In the genomic region with DNA sequence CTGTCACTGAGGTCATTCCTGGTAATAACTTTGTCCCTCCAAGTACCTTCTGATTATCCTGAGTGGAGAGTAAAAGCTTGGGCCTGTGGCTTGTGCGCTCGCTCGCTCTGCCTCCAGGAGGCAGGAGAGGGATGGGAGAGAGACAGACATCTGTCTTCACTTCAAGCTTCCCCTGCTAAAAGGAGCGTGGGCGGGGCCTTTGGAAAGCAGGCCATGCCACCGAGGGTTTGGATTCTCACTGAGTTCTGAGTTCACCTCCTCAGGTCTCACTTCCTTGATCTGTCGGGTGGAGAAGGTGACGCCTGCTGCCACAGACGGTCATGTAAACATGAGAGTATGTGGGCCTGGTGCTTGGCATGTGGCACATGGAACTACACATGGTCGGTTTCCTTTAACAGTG, we compare ENCODE assay signal across 8 mouse cellular contexts. TPM values are rescaled to one million over a fixed set of nuclear protein-coding genes. Genes with fewer than 3 reads are reported as not detected.
DNase-seq lines count a peak whose midpoint lies in the region; ATAC-seq lines count a peak whose summit lies in the region.

No protein-coding gene starts in this region.

- peak; percentile 51 to 74 for DNase-seq in cerebellum, postnatal 14 days
- no peak for DNase-seq in cerebellum, adult 9-10 months
- peak; percentile 32 for DNase-seq in limb, embryonic 11.5 days (ENCODE audit: low spot score)
- DNase-seq in limb, embryonic 10.5 days (ENCODE audit: low spot score) = no peak
- no peak for DNase-seq in ovary, postnatal 14 days (ENCODE audit: low spot score)
- no peak for DNase-seq in left cerebral cortex, postnatal 36 days (ENCODE audit: low spot score in 2 of 2)

- no peak for ATAC-seq in limb, embryonic 11.5 days (ENCODE audit: insufficient number of reproducible peaks, low FRiP score, low TSS enrichment, low read depth)
- ATAC-seq in heart, embryonic 16.5 days (replicated peaks; ENCODE audit: extremely low read depth, insufficient read depth, low FRiP score) = no peak
- peak; percentile 61 for ATAC-seq in megakaryocyte-erythroid progenitor cell, adult 5-6 weeks (replicated peaks; ENCODE audit: low FRiP score, low TSS enrichment, poor library complexity, severe bottlenecking)

- H3K4me3 ChIP-seq in limb, embryonic 11.5 days (ENCODE audit: low read depth, low read length) = no peak overlapping the region
- no peak overlapping the region for H3K4me3 ChIP-seq in limb, embryonic 10.5 days
- no peak overlapping the region for H3K4me3 ChIP-seq in heart, embryonic 16.5 days (ENCODE audit: low read length)

- H3K27ac ChIP-seq in limb, embryonic 11.5 days (replicated peaks; ENCODE audit: low read depth, low read length) = no peak overlapping the region
- H3K27ac ChIP-seq in limb, embryonic 10.5 days = no peak overlapping the region
- H3K27ac ChIP-seq in heart, embryonic 16.5 days (ENCODE audit: low read length) = peak overlapping the region; percentile 54

- H3K9me3 ChIP-seq in limb, embryonic 11.5 days (ENCODE audit: control insufficient read depth, low read length) = no peaks in the 10 kb centered on the region
- no peaks in the 10 kb centered on the region for H3K9me3 ChIP-seq in limb, embryonic 10.5 days (replicated peaks)
- no peaks in the 10 kb centered on the region for H3K9me3 ChIP-seq in heart, embryonic 16.5 days (replicated peaks; ENCODE audit: control insufficient read depth, low read length)

- no peaks in the 10 kb centered on the region for H3K27me3 ChIP-seq in limb, embryonic 11.5 days (ENCODE audit: control insufficient read depth, insufficient read depth, low read length)
- H3K27me3 ChIP-seq in limb, embryonic 10.5 days (ENCODE audit: low read depth, poor library complexity, severe bottlenecking) = no peaks in the 10 kb centered on the region
- no peaks in the 10 kb centered on the region for H3K27me3 ChIP-seq in heart, embryonic 16.5 days (ENCODE audit: control insufficient read depth, insufficient read depth, low read length)

- WGBS in limb, embryonic 11.5 days = 65% methylated on average over 10 of the region's 10 CpGs
- whole genome bisulfite sequencing in limb, embryonic 10.5 days = 69% methylated on average over 10 of the region's 10 CpGs
- WGBS in heart, embryonic 16.5 days = 42% methylated on average over 10 of the region's 10 CpGs

- no peak overlapping the region for H3K9ac ChIP-seq in limb, embryonic 11.5 days (ENCODE audit: low read length)
- no peak overlapping the region for H3K9ac ChIP-seq in heart, embryonic 16.5 days (ENCODE audit: low read length)

- intact Hi-C loops in left cerebral cortex, postnatal 36 days (cut with DNase I) = no loop called here

- H3K4me1 ChIP-seq in limb, embryonic 11.5 days (ENCODE audit: control insufficient read depth, insufficient read depth, low read length) = peaks cover 11% of the 10 kb centered on the region
- peaks cover 23% of the 10 kb centered on the region for H3K4me1 ChIP-seq in limb, embryonic 10.5 days
- peaks cover 36% of the 10 kb centered on the region for H3K4me1 ChIP-seq in heart, embryonic 16.5 days (ENCODE audit: control insufficient read depth, insufficient read depth, low read length)

- H3K36me3 ChIP-seq in limb, embryonic 11.5 days (ENCODE audit: control insufficient read depth, insufficient read depth, low read length) = peaks cover 8% of the 10 kb centered on the region; the same call in 1 of the 2 replicates
- H3K36me3 ChIP-seq in limb, embryonic 10.5 days = peaks cover 77% of the 10 kb centered on the region
- no peaks in the 10 kb centered on the region for H3K36me3 ChIP-seq in heart, embryonic 16.5 days (ENCODE audit: control insufficient read depth, insufficient read depth)

- no peak overlapping the region for H3K4me2 ChIP-seq in limb, embryonic 11.5 days (ENCODE audit: low read depth, severe bottlenecking)
- no peak overlapping the region for H3K4me2 ChIP-seq in heart, embryonic 16.5 days (ENCODE audit: low read depth, low read length)

RNA-seq across cellular contexts. Expression of a gene that starts 6.8 kb away (rescaled TPM):
- polyA plus RNA-seq in limb, embryonic 11.5 days (2014; fragmentation: Nextera tagmentation; extraction: Ambion mirVana) = 44.4 and 45.2 TPM in 2 replicates
- 35.8 and 38.8 TPM in 2 replicates for polyA plus RNA-seq in limb, embryonic 10.5 days (2016; fragmentation: Nextera tagmentation; extraction: Ambion mirVana)
- polyA plus RNA-seq in heart, embryonic 16.5 days (2015; fragmentation: Nextera tagmentation; extraction: Ambion mirVana) = 14.8 and 15.5 TPM in 2 replicates
- 34.6 and 46.7 TPM in 2 replicates for total RNA-seq in megakaryocyte-erythroid progenitor cell, adult 5-6 weeks (2014; fragmentation: Nextera tagmentation)
- 18.7 and 26.4 TPM in 2 replicates for total RNA-seq in megakaryocyte-erythroid progenitor cell, adult 5-6 weeks (2017)
- total RNA-seq in left cerebral cortex, postnatal 36 days (2021) = 10 to 100 TPM; 69.0 to 71.7 TPM

RNA-seq across cellular contexts. Expression of a gene that starts 44.2 kb away (rescaled TPM):
- 19.3 and 21.7 TPM in 2 replicates for polyA plus RNA-seq in limb, embryonic 11.5 days (2014; fragmentation: Nextera tagmentation; extraction: Ambion mirVana)
- 21.1 and 22.1 TPM in 2 replicates for polyA plus RNA-seq in limb, embryonic 10.5 days (2016; fragmentation: Nextera tagmentation; extraction: Ambion mirVana)
- 12.3 and 12.4 TPM in 2 replicates for polyA plus RNA-seq in heart, embryonic 16.5 days (2015; fragmentation: Nextera tagmentation; extraction: Ambion mirVana)
- total RNA-seq in megakaryocyte-erythroid progenitor cell, adult 5-6 weeks (2014; fragmentation: Nextera tagmentation) = 25.0 and 30.1 TPM in 2 replicates
- 5.1 and 7.9 TPM in 2 replicates for total RNA-seq in megakaryocyte-erythroid progenitor cell, adult 5-6 weeks (2017)
- 10 to 100 TPM; 15.3 to 19.4 TPM for total RNA-seq in left cerebral cortex, postnatal 36 days (2021)

Comparison
In these comparisons a context has a peak if more than half of its experiments do, and no peak if none do; other contexts are left out.
1. DNase-seq: peak in cerebellum, postnatal 14 days (2 of 2) and limb, embryonic 11.5 days (single experiment); none in cerebellum, adult 9-10 months (single experiment), limb, embryonic 10.5 days (single experiment), ovary, postnatal 14 days (single experiment) and left cerebral cortex, postnatal 36 days (0 of 2).